Mouse (Mus musculus) spleen, postnatal 36 days (tissue): ENCODE data around the gene Hist1h4d.
"Not testable (repeated sequence)": the region's sequence is repeated elsewhere in the genome, so short reads cannot be mapped to it uniquely, and the experiment has no call there.

Source experiments
- DNase-seq, 2 experiments: peaks; one replicate each; pipeline ENCODE4 v3.0.0; 2022; ENCODE audit warnings: low spot score in 2 of 2, mixed read lengths in 1 of 2

Hist1h4d gene

DNA sequence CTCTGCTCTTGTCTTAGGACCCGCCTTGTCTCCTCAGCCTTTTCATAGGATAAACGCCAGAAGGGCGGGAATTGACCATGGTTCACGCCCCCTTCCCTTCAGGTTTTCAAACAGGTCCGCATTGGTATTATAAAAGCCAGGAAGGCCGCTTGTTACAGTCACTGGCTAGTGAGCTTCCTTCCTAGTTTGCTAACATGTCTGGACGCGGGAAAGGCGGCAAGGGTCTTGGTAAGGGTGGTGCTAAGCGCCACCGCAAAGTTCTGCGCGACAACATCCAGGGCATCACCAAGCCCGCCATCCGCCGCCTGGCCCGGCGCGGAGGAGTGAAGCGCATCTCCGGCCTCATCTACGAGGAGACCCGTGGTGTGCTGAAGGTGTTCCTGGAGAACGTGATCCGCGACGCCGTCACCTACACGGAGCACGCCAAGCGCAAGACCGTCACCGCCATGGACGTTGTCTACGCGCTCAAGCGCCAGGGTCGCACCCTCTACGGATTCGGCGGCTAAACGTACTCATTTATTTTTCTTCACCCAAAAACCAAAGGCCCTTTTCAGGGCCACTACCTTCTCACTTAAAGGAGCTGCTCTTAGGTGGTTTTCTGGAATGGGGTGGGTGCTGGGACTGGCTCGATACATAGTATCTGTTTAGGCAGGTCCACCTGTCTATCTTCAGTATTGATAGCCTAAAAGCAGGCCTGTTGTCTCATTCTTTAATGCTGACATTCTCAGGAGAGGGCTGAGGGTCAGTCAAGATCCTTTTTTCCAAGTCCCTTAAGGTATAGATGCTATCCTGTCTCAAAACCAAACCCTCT lies at the start of gene Hist1h4d:
Gene Hist1h4d (plus strand): TSS at position 191 of the 811 bp plus-strand sequence.
- peak; percentile 95 to 98 for DNase-seq

DNA sequence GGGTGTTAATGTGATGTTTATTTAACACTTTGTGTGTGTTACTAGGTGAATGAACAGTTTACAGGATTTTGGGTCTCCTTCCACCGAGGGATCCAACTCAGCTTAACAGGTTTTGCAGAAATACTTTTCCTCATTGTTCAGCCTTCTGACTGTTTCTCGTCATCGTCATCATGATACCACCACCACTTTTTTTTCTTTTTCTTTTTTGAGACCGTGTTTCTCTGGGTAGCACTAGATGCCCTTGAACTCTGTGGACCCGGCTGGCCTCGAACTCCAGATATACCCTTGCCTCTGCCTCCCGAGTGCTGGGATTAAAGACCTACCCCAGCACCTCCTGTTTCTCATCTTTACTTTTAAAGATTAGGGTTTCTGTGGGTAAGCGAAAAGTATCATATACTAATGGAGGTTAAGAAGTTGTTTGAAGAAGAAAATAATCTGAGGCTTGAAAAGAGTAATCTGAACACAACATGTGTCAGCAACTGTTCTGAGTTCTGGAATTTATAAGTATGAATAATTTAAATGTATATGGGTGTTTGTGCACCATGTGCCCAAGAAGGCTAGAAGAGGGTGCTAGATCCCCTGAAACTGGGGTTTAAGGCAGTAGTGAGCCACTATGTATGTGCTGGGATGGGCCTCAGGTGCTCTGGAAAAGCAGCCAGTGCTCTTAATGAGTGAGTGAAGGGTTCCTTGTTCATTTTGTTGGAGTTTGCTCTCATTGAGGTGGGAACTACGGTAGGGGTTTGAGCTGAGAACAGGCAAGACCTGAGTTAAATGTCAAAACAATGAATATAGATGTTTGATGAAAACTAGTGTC lies 48.9 kb upstream of the Hist1h4d start:
- DNase-seq: no peak

DNA sequence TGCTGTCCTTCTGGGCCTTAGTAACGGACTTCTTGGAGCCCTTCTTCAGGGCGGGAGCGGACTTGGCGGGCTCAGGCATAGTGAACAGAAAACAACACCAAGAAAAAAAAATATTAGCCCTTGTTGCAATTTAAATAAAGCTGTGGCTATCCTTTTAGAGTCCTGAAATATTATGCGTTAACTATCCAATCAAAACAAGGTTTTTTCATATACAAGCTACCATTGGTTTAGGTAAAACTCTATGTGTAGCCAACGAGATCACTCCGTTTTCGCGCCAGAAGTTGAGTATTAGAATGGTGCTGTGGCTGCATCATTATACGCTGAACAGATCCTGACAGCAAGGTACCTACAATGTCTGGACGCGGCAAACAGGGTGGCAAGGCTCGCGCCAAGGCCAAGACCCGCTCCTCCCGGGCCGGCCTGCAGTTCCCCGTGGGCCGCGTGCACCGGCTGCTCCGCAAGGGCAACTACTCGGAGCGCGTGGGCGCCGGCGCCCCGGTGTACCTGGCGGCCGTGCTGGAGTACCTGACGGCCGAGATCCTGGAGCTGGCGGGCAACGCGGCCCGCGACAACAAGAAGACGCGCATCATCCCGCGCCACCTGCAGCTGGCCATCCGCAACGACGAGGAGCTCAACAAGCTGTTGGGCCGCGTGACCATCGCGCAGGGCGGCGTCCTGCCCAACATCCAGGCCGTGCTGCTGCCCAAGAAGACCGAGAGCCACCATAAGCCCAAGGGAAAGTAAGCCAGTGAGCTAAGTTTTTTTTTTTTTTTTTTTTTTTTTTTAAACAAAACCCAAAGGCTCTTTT lies 47.6 kb upstream of the Hist1h4d start, which contains the start of gene Hist1h2af:
Gene Hist1h2af (plus strand): TSS at position 347 of the 808 bp plus-strand sequence.
- peak; percentile 75 to 84 for DNase-seq

DNA sequence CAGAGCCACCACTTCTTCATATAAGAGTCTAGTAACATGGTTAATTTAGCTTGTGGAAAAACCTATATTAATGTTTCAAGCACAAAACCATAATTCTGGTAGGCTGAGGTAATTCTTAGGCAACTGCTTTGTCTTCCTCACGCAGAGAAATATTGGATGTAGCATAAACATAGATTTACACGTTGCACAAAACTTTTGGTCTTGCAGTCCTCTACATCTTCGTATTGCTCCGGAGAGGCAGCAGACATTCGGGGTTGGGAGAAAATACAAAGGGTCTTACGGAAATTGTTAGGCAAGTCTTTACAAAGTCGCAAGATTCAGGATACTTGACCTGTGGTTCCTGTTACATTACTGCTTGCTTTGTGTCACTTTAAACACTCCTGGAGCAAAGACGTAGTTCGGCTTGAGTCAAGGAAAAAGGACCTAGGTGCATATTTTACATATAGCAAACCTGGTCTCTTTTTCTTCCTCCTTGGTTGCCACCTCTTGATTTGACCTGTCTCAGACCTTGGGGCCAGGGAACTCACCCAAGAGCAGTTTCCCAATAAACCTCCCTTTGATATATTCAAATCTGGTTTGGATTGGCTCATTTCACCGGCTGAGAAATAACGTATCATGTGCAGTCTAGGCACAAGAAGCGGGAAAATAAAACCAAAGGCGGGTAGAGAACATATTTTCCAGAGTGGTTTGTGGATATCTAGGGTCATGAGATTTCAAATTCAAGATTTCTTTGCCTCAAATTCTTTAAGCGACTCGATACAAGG lies 46.8 kb upstream of the Hist1h4d start:
- DNase-seq: no peak

DNA sequence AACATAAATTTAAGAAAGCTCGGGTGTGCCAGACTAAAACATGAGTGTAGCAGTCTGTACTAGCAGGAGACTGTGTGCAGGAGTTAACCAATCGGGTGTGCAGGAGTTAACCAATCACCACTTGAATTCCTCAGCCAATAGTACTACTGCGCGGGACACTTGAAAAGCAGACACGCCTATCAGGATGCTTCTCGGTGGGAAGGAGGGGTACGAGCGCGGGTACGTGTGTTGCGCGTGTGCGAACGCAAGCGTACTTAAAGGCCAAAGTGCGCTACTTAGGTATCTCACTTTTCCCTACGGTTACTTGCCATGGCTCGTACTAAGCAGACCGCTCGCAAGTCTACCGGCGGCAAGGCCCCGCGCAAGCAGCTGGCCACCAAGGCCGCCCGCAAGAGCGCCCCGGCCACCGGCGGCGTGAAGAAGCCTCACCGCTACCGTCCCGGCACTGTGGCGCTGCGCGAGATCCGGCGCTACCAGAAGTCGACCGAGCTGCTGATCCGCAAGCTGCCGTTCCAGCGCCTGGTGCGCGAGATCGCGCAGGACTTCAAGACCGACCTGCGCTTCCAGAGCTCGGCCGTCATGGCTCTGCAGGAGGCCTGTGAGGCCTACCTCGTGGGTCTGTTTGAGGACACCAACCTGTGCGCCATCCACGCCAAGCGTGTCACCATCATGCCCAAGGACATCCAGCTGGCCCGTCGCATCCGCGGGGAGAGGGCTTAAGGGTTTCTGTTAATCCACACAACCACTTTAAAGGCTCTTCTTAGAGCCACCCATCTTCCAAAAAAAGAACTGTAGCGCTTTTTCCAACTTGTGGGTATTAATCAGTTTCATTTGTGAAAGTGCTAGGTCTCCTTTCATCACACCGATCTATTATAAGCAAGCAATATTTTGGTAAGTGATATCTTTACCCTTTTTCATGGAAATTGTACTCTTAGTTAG lies 46.0 kb upstream of the Hist1h4d start, which contains the start of gene Hist1h3g:
Gene Hist1h3g (plus strand): TSS at position 286 of the 939 bp plus-strand sequence.
- DNase-seq: peak; percentile 87 to 92

DNA sequence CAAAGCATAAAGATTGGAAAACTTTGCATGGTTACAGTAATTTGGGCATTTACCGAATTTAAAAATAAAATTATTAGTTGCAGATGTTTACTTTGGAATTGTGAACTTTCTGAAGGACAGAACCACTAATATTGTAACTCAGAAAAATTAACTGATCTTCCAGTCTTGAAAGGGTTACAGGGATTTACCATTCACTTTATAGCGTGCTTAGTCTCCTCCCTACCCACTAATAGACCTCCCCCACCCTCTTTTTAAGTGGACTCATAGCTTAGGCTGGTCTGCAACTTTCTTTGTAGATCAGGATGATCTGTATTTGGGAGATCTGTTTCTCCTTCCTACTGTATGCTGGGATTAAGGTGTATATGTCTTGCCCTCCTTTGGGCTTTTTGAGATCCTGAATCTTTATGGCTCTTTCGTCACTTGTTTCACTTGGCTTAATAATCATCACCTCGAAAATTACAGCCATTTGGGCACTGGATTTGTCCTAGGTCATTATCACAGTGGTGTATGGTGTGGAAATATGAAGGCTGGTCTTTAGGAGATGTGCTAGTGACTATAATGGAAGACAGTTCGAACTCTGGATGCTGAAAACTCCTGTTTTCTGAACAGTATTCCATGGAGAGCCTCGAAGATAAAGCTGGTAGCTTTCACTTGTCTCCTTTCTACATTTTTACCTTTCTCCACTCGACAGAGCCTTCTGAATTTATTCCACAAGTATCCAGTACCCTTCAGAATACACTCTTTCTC lies 45.1 kb upstream of the Hist1h4d start:
- no peak for DNase-seq

DNA sequence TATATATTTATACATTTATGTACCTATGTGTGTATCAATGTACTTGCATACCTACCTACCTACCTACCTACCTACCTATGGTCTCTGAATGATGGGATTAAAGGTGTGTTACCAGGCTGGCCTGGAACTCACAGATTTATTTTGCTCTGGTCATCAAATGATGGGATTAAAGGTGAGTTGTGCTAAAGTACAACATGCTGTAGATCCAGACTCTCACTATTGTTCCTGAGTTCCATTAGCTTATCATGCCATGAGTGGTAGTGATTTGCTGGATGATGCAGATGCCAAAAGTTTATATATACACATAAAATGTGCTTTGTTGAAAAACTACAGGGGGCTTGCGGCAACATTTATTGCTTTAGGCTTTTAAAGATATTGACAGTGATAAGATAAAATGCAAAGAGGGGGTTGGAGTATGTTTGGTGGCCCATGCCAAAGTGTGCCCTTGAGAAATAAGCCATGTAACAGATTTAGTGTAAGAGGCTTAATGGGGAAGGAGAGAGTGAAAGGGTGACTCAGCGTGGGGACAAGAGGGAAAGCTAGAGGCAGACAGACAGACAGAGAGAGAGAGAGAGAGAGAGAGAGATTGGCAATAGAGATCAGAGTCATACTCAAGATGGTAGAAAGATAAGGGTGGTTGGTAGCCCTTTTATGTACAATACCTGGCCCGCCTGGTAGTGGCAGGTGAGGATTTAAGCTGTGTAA lies 44.2 kb upstream of the Hist1h4d start:
- DNase-seq: no peak

DNA sequence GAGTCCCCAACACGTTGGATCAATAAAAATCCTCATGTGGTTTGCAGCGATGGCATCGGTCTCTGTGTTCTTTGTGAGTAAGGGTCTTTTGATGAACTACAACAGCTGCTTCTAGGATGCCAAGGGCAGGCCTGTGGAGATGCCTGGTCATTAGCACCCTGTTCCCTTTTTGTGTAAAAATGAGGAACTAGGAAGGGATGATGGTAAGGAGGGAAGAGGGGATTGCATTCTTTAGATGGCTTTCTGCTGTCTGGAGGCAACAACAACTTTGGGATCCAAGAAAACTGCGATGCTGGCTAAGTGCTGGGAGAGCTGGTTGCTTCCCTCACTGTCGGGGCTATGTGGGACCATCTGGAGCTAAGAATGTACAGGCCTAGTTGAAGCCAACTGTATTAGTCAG lies 43.1 kb upstream of the Hist1h4d start:
- DNase-seq: no peak

DNA sequence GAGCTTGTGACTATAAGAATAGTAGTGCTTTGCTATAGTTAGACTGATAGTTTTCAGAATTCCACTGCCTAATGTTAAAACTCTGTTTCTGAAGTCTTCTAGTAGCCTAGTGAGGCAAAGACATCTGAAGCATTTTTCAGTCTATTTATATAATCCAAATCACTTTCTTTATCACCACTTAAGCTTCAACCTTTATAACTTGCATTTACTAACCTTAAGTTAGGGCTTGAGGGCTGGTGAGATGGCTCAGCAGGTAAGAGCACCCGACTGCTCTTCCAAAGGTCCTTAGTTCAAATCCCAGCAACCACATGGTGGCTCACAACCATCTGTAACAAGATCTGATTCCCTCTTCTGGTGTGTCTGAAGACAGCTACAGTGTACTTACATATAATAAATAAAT lies 41.6 kb upstream of the Hist1h4d start:
- DNase-seq: not testable (repeated sequence)

DNA sequence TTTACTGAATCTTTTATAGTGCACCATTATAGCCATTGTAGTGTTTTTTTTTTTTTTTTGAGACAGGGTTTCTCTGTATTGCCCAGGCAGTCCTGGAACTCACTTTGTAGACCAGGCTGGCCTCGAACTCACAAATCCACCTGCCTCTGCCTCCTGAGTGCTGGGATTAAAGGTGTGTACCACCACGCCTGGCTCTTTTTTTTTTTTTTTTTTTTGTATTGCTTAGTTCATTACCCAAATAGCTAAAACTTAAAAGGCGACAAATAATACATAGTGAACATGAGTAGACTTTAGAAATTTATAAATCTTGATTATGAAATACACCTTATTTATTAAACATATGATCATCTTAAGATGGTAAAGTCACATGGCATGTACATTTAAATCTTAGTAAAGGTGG lies 39.9 kb upstream of the Hist1h4d start:
- no peak for DNase-seq

DNA sequence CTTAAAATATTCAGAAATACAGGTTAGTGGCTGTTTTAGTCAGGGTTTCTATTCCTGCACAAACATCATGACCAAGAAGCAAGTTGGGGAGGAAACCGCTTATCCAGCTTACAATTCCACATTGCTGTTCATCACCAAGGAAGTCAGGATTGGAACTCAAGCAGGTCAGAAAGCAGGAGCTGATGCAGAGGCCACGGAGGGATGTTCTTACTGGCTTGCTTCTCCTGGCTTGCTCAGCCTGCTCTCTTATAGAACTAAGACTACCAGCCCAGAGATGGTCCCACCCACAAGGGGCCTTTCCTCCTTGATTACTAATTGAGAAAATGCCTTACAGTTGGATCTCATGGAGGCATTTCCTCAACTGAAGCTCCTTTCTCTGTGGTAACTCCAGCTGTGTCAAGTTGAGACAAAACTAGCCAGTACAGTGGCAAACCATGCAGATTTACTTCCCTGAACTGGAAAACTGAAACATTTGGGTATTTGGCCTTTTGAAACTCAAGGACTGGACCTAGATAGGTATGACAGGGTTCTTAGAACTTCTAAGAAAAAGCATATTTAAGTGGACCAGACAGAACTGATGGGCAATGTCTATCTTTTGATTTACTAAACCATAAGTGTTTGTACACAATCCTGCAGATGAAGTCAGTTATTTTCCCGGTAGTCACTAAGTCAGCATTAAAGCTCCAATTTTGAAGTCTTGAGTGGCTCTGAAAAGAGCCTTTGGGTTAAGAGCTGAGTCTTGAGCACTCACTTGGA lies 39.0 kb upstream of the Hist1h4d start:
- DNase-seq: not testable (repeated sequence)

DNA sequence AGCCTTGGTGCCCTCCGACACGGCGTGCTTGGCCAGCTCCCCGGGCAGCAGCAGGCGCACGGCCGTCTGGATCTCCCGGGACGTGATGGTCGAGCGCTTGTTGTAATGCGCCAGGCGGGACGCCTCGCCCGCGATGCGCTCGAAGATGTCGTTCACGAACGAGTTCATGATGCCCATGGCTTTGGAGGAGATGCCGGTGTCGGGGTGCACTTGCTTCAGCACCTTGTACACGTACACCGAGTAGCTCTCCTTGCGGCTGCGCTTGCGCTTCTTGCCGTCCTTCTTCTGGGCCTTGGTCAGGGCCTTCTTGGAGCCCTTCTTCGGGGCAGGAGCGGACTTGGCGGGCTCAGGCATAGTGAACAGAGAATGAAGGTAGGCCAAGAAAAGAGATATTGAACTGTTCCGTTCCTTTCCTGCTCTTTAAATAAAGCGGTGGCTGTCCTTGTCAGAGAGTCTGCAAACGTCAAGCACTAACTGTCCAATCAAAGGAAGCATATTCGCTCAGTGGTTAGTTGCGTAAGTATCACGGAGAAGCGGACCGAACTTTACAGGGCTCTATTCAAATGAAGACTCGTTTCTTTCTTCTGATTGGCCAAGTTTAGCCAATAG lies 38.3 kb upstream of the Hist1h4d start, which contains the start of gene Hist1h2bh:
Gene Hist1h2bh (minus strand): TSS at position 394 of the 609 bp plus-strand sequence.
- DNase-seq: peak; percentile 87 to 92

DNA sequence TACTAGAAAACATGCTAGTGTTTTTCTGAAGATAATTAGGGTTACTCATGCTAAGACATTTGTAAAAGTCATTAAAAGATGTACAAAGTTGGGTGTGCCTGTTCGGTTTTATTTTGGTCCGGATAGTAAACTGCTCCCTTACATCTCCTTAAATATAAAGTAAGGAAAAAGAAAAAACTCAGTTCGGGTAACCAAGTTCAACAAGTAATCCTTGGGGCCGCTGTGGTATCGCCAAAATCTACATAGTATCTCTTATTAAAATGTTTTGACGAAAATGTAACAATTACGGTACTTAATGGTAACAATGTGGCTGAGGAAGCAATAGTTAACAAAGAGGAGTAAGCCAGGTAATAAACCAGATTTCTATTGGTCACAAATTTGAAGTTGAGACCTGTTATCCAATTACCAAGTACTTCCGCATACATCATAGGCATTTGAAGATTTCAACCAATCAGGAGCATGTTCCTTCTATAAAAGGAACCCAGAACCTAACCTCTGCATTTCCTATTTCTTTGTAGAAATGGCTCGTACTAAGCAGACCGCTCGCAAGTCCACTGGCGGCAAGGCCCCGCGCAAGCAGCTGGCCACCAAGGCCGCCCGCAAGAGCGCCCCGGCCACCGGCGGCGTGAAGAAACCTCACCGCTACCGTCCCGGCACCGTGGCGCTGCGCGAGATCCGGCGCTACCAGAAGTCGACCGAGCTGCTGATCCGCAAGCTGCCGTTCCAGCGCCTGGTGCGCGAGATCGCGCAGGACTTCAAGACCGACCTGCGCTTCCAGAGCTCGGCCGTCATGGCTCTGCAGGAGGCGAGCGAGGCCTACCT lies 37.2 kb upstream of the Hist1h4d start, which contains the start of gene Hist1h3f:
Gene Hist1h3f (plus strand): TSS at position 88 of the 822 bp plus-strand sequence.
- DNase-seq: peak; percentile 80 to 88

DNA sequence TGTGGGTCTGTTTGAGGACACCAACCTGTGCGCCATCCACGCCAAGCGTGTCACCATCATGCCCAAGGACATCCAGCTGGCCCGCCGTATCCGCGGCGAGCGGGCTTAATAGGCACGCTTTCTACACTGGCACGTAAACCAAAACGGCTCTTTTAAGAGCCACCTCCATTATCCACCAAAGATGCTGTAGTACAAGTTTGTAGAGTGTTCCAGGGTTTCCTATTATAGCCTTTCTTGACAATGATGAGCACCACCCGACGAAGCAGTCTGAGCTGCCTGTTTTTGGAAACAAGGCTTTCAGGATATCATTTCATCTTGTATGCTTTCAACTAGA lies 36.6 kb upstream of the Hist1h4d start:
- not testable (repeated sequence) for DNase-seq

DNA sequence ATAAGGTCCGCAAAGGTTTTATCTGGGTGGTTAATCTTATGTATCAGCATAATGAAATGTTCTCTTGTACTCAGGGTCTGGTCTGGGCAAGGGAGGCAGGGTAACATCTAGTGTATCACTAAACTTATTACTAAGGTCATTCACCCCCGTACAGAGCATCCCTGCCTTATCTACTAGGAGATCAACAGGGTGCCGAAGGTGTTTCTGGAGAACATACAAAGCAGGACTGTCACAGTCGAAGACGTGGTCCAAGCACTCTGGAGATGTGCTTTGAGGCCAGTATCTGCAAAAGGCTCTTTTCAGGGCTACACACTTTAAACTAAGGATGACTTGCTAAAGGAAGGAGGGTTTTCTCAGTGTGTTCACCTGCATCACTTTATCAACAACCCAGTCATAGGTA lies 34.7 kb upstream of the Hist1h4d start:
- DNase-seq: no peak

DNA sequence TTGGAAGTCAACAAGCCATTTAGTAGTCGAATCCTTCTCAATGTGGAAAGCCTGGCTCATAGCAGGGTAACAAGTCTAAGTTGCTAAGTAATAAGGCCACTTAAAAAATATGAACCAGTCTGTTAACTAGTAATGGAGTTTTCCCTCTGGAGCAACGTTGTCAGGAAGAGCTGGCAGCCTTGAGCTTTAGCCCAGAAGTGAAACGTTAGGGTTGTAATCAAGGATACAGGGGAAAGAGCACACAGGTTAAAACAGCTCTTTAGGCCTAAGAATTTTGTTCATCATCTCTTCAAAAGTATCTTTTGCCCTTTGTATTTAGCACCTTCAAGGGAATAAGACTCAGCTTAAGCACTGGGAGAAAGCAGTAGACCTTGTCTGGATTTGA lies 30.6 kb upstream of the Hist1h4d start:
- DNase-seq: no peak
